Mouse (Mus musculus): ENCODE data around the gene Scgb1b7. TPM values are rescaled to one million over a fixed set of nuclear protein-coding genes. Genes with fewer than 3 reads are reported as not detected.

The Scgb1b7 gene
- polyA plus RNA-seq (2015; fragmentation: Nextera tagmentation; extraction: Ambion mirVana), result not detected in 2 replicates

GRCm38 (mm10) chr7:31712365-31712764 is at the start of gene Scgb1b7:
TSS of gene Scgb1b7 (plus strand) at chr7:31712665.

GRCm38 (mm10) chr7:31705657-31706056 is 6.8 kb upstream of the Scgb1b7 start, which contains the start of gene Scgb2b7:
TSS of gene Scgb2b7 (minus strand) at chr7:31705757.

Other genes with a start within 250 kb of the Scgb1b7 start
- gene Scgb2b7, start 6.9 kb upstream of the Scgb1b7 start, polyA plus RNA-seq (2015; fragmentation: Nextera tagmentation; extraction: Ambion mirVana), result not detected in 2 replicates

Measured in neural tube, postnatal 0 days (tissue).